Mouse (Mus musculus) limb, embryonic 13.5 days (tissue): ENCODE results near the gene Lhfp. TPM values are rescaled to one million over a fixed set of nuclear protein-coding genes. Genes with fewer than 3 reads are reported as not detected.

ENCODE experiments used
- ATAC-seq: fragments of 200-750 bp; cut with Nextera tagmentation; 2 replicates; pipeline ENCODE4 v1.8.0; 2017; ENCODE audit warnings: low read depth, moderate number of reproducible peaks, moderate TSS enrichment; ENCODE audit not compliant: low FRiP score
- H3K27ac ChIP-seq: fragments of 300-500 bp; sonication (generic); 2 replicates; pipeline ENCODE4 v1.5.1; 2015; ENCODE audit warnings: inconsistent platforms, mild to moderate bottlenecking, moderate library complexity
- H3K27me3 ChIP-seq: fragments of 300-500 bp; sonication (generic); 2 replicates; pipeline ENCODE4 v1.6.1; 2015; ENCODE audit warnings: mild to moderate bottlenecking, inconsistent platforms
- H3K36me3 ChIP-seq: fragments of 300-500 bp; sonication (generic); 2 replicates; pipeline ENCODE4 v1.6.1; 2015; ENCODE audit warnings: inconsistent platforms, mild to moderate bottlenecking, moderate library complexity
- H3K4me1 ChIP-seq: fragments of 300-500 bp; sonication (generic); 2 replicates; pipeline ENCODE4 v1.6.1; 2015; ENCODE audit warnings: inconsistent platforms
- H3K4me2 ChIP-seq: fragments of 300-500 bp; sonication (generic); replicated peaks from 2 replicates; pipeline ENCODE4 v1.6.1; 2015; ENCODE audit warnings: inconsistent platforms, mild to moderate bottlenecking, moderate library complexity
- H3K4me3 ChIP-seq: fragments of 300-500 bp; sonication (generic); 2 replicates; pipeline ENCODE4 v1.5.1; 2015; ENCODE audit warnings: moderate library complexity, mild to moderate bottlenecking, inconsistent platforms
- H3K9ac ChIP-seq: fragments of 300-500 bp; sonication (generic); 2 replicates; pipeline ENCODE4 v1.6.1; 2015; ENCODE audit warnings: mild to moderate bottlenecking, inconsistent platforms
- H3K9me3 ChIP-seq: fragments of 300-500 bp; sonication (generic); 2 replicates; pipeline ENCODE4 v1.6.1; 2016; ENCODE audit warnings: inconsistent platforms
- WGBS: fragments of 180-500 bp; shearing (Covaris S2); methylation state at CpG from one replicate; pipeline ENCODE4 v1.1.7; 2015; 5-methylcytosine and 5-hydroxymethylcytosine counted together
- polyA plus RNA-seq: library from polyadenylated mRNA; unstranded; fragments of >200 nt; fragmentation: Nextera tagmentation; extraction: Ambion mirVana; gene quantifications from 2 replicates; pipeline ENCODE4 v1.2.1, GENCODE M21; 2015

The Lhfp gene
- polyA plus RNA-seq, 1 experiment from 2014 or later = 98.0 TPM

- ATAC-seq = no peak
- H3K9me3 ChIP-seq = 0 out of 2 replicates have a peak, but pooled peaks cover 6% of the 10 kb centered on the region
- H3K4me1 ChIP-seq = no peaks in the 10 kb centered on the region
- no peak overlapping the region for H3K4me2 ChIP-seq
- H3K4me3 ChIP-seq = no peak overlapping the region
- 93% methylated on average over 6 of the region's 6 CpGs for WGBS
- no peak overlapping the region for H3K27ac ChIP-seq
- no peaks in the 10 kb centered on the region for H3K36me3 ChIP-seq
- H3K27me3 ChIP-seq = no peaks in the 10 kb centered on the region
- no peak overlapping the region for H3K9ac ChIP-seq
Measured at GRCm38 (mm10) chr3:53179936-53180335, 138.6 kb downstream of the Lhfp start.

GRCm38 (mm10) chr3:53185439-53185838 is 144.1 kb downstream of the Lhfp start:
- Histone ChIP-seq H3K4me1 (no peaks in the 10 kb centered on the region), H3K27ac (no peak overlapping the region), H3K36me3 (no peaks in the 10 kb centered on the region), H3K4me3 (no peak overlapping the region), H3K9me3 (no peaks in the 10 kb centered on the region), H3K4me2 (no peak overlapping the region), H3K9ac (no peak overlapping the region), H3K27me3 (no peaks in the 10 kb centered on the region)
- 84% methylated on average over 2 of the region's 2 CpGs for WGBS
- ATAC-seq = no peak

GRCm38 (mm10) chr3:53193441-53193840 is 152.1 kb downstream of the Lhfp start:
- Histone ChIP-seq H3K27ac (no peak overlapping the region), H3K4me1 (peaks cover 19% of the 10 kb centered on the region), H3K4me2 (no peak overlapping the region), H3K36me3 (no peaks in the 10 kb centered on the region), H3K9me3 (no peaks in the 10 kb centered on the region), H3K4me3 (no peak overlapping the region), H3K27me3 (no peaks in the 10 kb centered on the region), H3K9ac (no peak overlapping the region)
- 88% methylated on average over 4 of the region's 4 CpGs for WGBS
- no peak for ATAC-seq

GRCm38 (mm10) chr3:53195666-53196107 is 154.4 kb downstream of the Lhfp start:
- H3K4me2 ChIP-seq = no peak overlapping the region
- 0 out of 2 replicates have a peak, but pooled peaks have one; percentile 32 for ATAC-seq
- H3K9me3 ChIP-seq = no peaks in the 10 kb centered on the region

GRCm38 (mm10) chr3:53200175-53200574 is 158.8 kb downstream of the Lhfp start:
- WGBS = 74% methylated on average over 8 of the region's 8 CpGs
- H3K4me1 ChIP-seq = peaks cover 55% of the 10 kb centered on the region
- H3K4me3 ChIP-seq = no peak overlapping the region
- H3K27ac ChIP-seq = no peak overlapping the region
- H3K36me3 ChIP-seq = no peaks in the 10 kb centered on the region
- H3K9ac ChIP-seq = no peak overlapping the region
- no peaks in the 10 kb centered on the region for H3K27me3 ChIP-seq
- H3K9me3 ChIP-seq = no peaks in the 10 kb centered on the region
- no peak overlapping the region for H3K4me2 ChIP-seq
- no peak for ATAC-seq

More at GRCm38 (mm10) chr3:53195666-53196107, 154.4 kb downstream of the Lhfp start:
- Histone ChIP-seq H3K4me3 (no peak overlapping the region), H3K4me1 (peaks cover 20% of the 10 kb centered on the region), H3K9ac (no peak overlapping the region), H3K27ac (no peak overlapping the region), H3K27me3 (no peaks in the 10 kb centered on the region), H3K36me3 (no peaks in the 10 kb centered on the region)
- 45% methylated on average over 8 of the region's 8 CpGs for WGBS

GRCm38 (mm10) chr3:53200853-53201252 is 159.5 kb downstream of the Lhfp start:
- Histone ChIP-seq H3K27me3 (no peaks in the 10 kb centered on the region), H3K4me2 (no peak overlapping the region), H3K9me3 (no peaks in the 10 kb centered on the region), H3K4me1 (peaks cover 50% of the 10 kb centered on the region), H3K9ac (no peak overlapping the region), H3K36me3 (no peaks in the 10 kb centered on the region), H3K4me3 (no peak overlapping the region), H3K27ac (no peak overlapping the region)
- WGBS = 82% methylated on average over 10 of the region's 10 CpGs
- no peak for ATAC-seq

- peaks cover 55% of the 10 kb centered on the region for H3K4me1 ChIP-seq
- no peaks in the 10 kb centered on the region for H3K27me3 ChIP-seq
- no peaks in the 10 kb centered on the region for H3K9me3 ChIP-seq
- H3K4me2 ChIP-seq = peak overlapping the region; percentile 19; the same call in 1 of the 2 replicates
- no peaks in the 10 kb centered on the region for H3K36me3 ChIP-seq
- H3K27ac ChIP-seq = no peak overlapping the region
- H3K4me3 ChIP-seq = no peak overlapping the region
- H3K9ac ChIP-seq = no peak overlapping the region
- WGBS = 40% methylated on average over 10 of the region's 10 CpGs
- no peak for ATAC-seq
Measured at GRCm38 (mm10) chr3:53201670-53202069, 160.3 kb downstream of the Lhfp start.

- H3K36me3 ChIP-seq = no peaks in the 10 kb centered on the region
- peak overlapping the region; percentile 61 for H3K27ac ChIP-seq
- ATAC-seq = no peak
- no peaks in the 10 kb centered on the region for H3K27me3 ChIP-seq
- H3K4me1 ChIP-seq = peaks cover 57% of the 10 kb centered on the region
- 52% methylated on average over 6 of the region's 6 CpGs for WGBS
- H3K4me2 ChIP-seq = peak overlapping the region; percentile 25
- no peaks in the 10 kb centered on the region for H3K9me3 ChIP-seq
- no peak overlapping the region for H3K4me3 ChIP-seq
- no peak overlapping the region for H3K9ac ChIP-seq
Measured at GRCm38 (mm10) chr3:53202184-53202583, 160.9 kb downstream of the Lhfp start.

GRCm38 (mm10) chr3:53202698-53203097 is 161.4 kb downstream of the Lhfp start:
- peak overlapping the region; percentile 61; the same call in 1 of the 2 replicates for H3K27ac ChIP-seq
- H3K4me2 ChIP-seq = peak overlapping the region; percentile 25; the same call in 1 of the 2 replicates
- H3K4me1 ChIP-seq = peaks cover 52% of the 10 kb centered on the region
- H3K4me3 ChIP-seq = no peak overlapping the region
- WGBS = 25% methylated on average over 3 of the region's 3 CpGs
- no peaks in the 10 kb centered on the region for H3K9me3 ChIP-seq
- no peaks in the 10 kb centered on the region for H3K27me3 ChIP-seq
- peak; percentile 62 for ATAC-seq
- H3K36me3 ChIP-seq = no peaks in the 10 kb centered on the region
- H3K9ac ChIP-seq = no peak overlapping the region

GRCm38 (mm10) chr3:53203656-53204055 is 162.3 kb downstream of the Lhfp start:
- Histone ChIP-seq H3K4me3 (no peak overlapping the region), H3K27me3 (no peaks in the 10 kb centered on the region), H3K27ac (no peak overlapping the region), H3K9me3 (no peaks in the 10 kb centered on the region), H3K4me2 (no peak overlapping the region), H3K9ac (no peak overlapping the region), H3K4me1 (peaks cover 51% of the 10 kb centered on the region), H3K36me3 (no peaks in the 10 kb centered on the region)
- 58% methylated on average over 5 of the region's 5 CpGs for WGBS
- ATAC-seq = peak; percentile 38; the same call in 1 of the 2 replicates

- WGBS = 81% methylated on average over 7 of the region's 7 CpGs
- Histone ChIP-seq H3K9me3 (no peaks in the 10 kb centered on the region), H3K27ac (no peak overlapping the region), H3K4me1 (peaks cover 59% of the 10 kb centered on the region), H3K27me3 (no peaks in the 10 kb centered on the region), H3K9ac (no peak overlapping the region), H3K4me3 (no peak overlapping the region), H3K4me2 (no peak overlapping the region), H3K36me3 (no peaks in the 10 kb centered on the region)
- ATAC-seq = no peak
Measured at GRCm38 (mm10) chr3:53204348-53204984, 163.1 kb downstream of the Lhfp start.

- H3K9ac ChIP-seq = no peak overlapping the region
- H3K36me3 ChIP-seq = no peaks in the 10 kb centered on the region
- ATAC-seq = no peak
- WGBS = 78% methylated on average over 1 of the region's 1 CpGs
- no peak overlapping the region for H3K4me3 ChIP-seq
- H3K4me2 ChIP-seq = no peak overlapping the region
- H3K27me3 ChIP-seq = no peaks in the 10 kb centered on the region
- no peaks in the 10 kb centered on the region for H3K9me3 ChIP-seq
- no peak overlapping the region for H3K27ac ChIP-seq
- H3K4me1 ChIP-seq = peaks cover 65% of the 10 kb centered on the region
Measured at GRCm38 (mm10) chr3:53204985-53205365, 163.6 kb downstream of the Lhfp start.

- Histone ChIP-seq H3K27ac (no peak overlapping the region), H3K36me3 (no peaks in the 10 kb centered on the region), H3K9ac (no peak overlapping the region), H3K4me1 (peaks cover 69% of the 10 kb centered on the region), H3K9me3 (no peaks in the 10 kb centered on the region), H3K4me2 (no peak overlapping the region), H3K4me3 (no peak overlapping the region), H3K27me3 (no peaks in the 10 kb centered on the region)
- 93% methylated on average over 3 of the region's 3 CpGs for WGBS
- no peak for ATAC-seq
Measured at GRCm38 (mm10) chr3:53205706-53206105, 164.4 kb downstream of the Lhfp start.
